Mouse (Mus musculus) A20 (cell line): ENCODE measurements around the gene Mthfd1l.
A peak's percentile ranks its signal among the peaks of the same experiment; 100 is the strongest.

ENCODE experiments used
- DNase-seq: peaks from one replicate; pipeline ENCODE4 v3.0.0-alpha.2; 2011; ENCODE audit warnings: low read depth, low spot score

Mthfd1l gene

GRCm38 (mm10) chr10:4078979-4079630, 106.2 kb downstream of the Mthfd1l start:
- no peak for DNase-seq

- no peak for DNase-seq
Measured at GRCm38 (mm10) chr10:4079643-4080244, 106.8 kb downstream of the Mthfd1l start.

GRCm38 (mm10) chr10:4083609-4084008, 110.7 kb downstream of the Mthfd1l start:
- no peak for DNase-seq

- DNase-seq: no peak
Measured at GRCm38 (mm10) chr10:4084907-4085306, 112.0 kb downstream of the Mthfd1l start.

GRCm38 (mm10) chr10:4085363-4086141, 112.6 kb downstream of the Mthfd1l start:
- no peak for DNase-seq

GRCm38 (mm10) chr10:4087563-4087962, 114.6 kb downstream of the Mthfd1l start:
- DNase-seq: no peak

- no peak for DNase-seq
Measured at GRCm38 (mm10) chr10:4088744-4089414, 116.0 kb downstream of the Mthfd1l start.

- no peak for DNase-seq
Measured at GRCm38 (mm10) chr10:4089885-4090284, 117.0 kb downstream of the Mthfd1l start.

- no peak for DNase-seq
Measured at GRCm38 (mm10) chr10:4092990-4093389, 120.1 kb downstream of the Mthfd1l start.

- DNase-seq: no peak
Measured at GRCm38 (mm10) chr10:4094093-4094817, 121.3 kb downstream of the Mthfd1l start.

GRCm38 (mm10) chr10:4096151-4096550, 123.2 kb downstream of the Mthfd1l start:
- DNase-seq: no peak

- peak; percentile 90 for DNase-seq
Measured at GRCm38 (mm10) chr10:4100007-4100406, 127.1 kb downstream of the Mthfd1l start.

- no peak for DNase-seq
Measured at GRCm38 (mm10) chr10:4105676-4106528, 133.0 kb downstream of the Mthfd1l start.

GRCm38 (mm10) chr10:4107661-4108338, 134.9 kb downstream of the Mthfd1l start:
- DNase-seq: no peak

GRCm38 (mm10) chr10:4108462-4108861, 135.5 kb downstream of the Mthfd1l start:
- DNase-seq: no peak

GRCm38 (mm10) chr10:4111095-4111794, 138.3 kb downstream of the Mthfd1l start:
- no peak for DNase-seq

GRCm38 (mm10) chr10:4111795-4112139, 138.8 kb downstream of the Mthfd1l start:
- DNase-seq: no peak

- DNase-seq: no peak
Measured at GRCm38 (mm10) chr10:4112611-4113327, 139.9 kb downstream of the Mthfd1l start.

GRCm38 (mm10) chr10:4113328-4113658, 140.4 kb downstream of the Mthfd1l start:
- no peak for DNase-seq
